Mouse (Mus musculus) small intestine, adult 2 months (tissue): Measurements from ENCODE around the gene Vsig10l.

Experiments
- CTCF ChIP-seq: fragments of 200-500 bp; IDR thresholded peaks from 2 replicates; pipeline ENCODE4 v1.5.1; 2012; ENCODE audit warnings: low read depth, mild to moderate bottlenecking, control low read depth, inconsistent platforms, low read length, moderate library complexity, mixed read lengths; ENCODE audit not compliant: insufficient replicate concordance, insufficient read length; ENCODE audit errors: extremely low read depth
- POLR2A ChIP-seq: fragments of 200-500 bp; IDR thresholded peaks from 2 replicates; pipeline ENCODE4 v1.6.1; 2012; ENCODE audit warnings: low read depth, mild to moderate bottlenecking, control low read depth, inconsistent platforms, low read length, moderate library complexity

DNA sequence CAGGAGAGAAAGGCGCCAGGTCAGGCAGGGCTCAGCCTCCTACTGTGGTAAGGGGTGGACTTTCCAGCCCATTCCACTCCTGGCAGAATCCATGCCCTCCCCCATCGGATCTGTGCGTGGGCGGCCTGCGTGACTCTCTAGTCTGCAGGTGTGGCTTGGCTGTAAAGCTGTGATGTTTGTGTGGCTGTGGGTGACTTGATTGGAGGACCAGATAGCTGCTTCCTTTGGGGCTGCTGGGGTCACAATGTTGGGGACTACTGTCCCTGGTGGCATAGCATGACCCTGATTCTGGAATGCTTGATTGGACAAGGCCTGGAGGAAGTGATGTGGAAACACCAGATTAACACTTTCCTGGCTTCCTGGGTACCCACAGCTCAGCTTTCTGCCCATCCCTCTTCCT, 25.7 kb downstream of the Vsig10l start:
- TF ChIP-seq CTCF (no peak), POLR2A (no peak)
